Mouse (Mus musculus): Measurements from ENCODE around the gene Il12rb1. TPM values are rescaled to one million over a fixed set of nuclear protein-coding genes. Genes with fewer than 3 reads are reported as not detected.

The Il12rb1 gene
- polyA plus RNA-seq, 1 experiment from 2014 or later: 0.80 TPM

DNA sequence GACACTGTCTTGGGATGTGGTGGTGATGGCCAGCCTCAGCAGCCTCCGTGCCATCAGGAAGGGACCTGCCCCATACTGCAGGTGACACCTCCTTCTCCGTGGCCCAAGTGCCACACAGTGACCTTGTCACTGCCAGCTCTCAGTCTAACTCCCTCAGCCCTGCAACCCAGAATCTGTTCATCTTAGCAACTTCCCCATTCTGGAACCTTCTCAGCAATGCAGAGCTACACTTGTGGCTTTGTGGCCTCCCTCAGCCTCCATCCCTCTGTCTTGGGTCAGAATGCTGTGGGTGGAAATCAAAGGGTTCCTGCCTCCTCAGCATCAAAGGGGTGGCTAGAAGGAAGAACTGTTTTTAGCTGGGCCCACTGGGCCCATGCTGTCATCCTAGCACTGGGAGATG is 45.6 kb downstream of the Il12rb1 start:
- ChIA-PET POLR2A (no interaction called here), CTCF (interaction anchor here (1.1 to 1.4 kb wide), 3 partner anchors 9 to 16 kb away, joined by 3 to 5 read pairs (median 4); no protein-coding TSS in a partner anchor)
- no peaks in the 10 kb centered on the region for H3K27me3 ChIP-seq
- no peak for TF ChIP-seq CTCF (IDR thresholded peaks at IDR 0.05)
- in situ Hi-C loops (cut with MboI; ENCODE audit: low pct_unique_long_range_greater_than_20kb): no loop called here
- ATAC-seq: no peak
- no peak for DNase-seq (ENCODE audit: low read depth, low spot score)

DNA sequence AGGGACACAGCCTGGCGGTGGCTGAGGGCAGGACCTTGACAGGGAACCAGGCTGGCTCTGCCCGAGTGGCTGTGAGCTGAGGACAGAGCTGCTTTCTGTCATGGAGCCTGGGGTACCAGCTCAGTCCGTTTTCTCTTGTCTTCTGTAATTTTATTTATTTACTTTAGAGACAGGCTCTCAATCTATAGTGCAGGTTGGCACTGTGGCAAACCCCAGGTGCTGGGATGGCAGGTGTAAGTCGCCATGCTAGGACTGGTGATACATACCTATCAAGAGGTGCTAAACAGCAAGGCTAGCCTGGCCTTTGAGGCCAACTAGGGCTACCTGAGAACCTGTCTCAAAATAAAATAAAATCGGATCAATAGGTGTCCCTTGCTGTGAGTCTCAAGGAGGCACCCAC is 47.8 kb downstream of the Il12rb1 start:
- in situ Hi-C loops (cut with MboI; ENCODE audit: low pct_unique_long_range_greater_than_20kb): no loop called here
- no peak for ATAC-seq
- CTCF ChIA-PET: interaction anchor here (1.4 to 2.0 kb wide), 4 partner anchors 11 to 14 kb away, joined by 3 to 8 read pairs (median 4); no protein-coding TSS in a partner anchor
- no peak for TF ChIP-seq CTCF (IDR thresholded peaks at IDR 0.05)
- no peak for DNase-seq (ENCODE audit: low read depth, low spot score)
- H3K27me3 ChIP-seq: no peaks in the 10 kb centered on the region
- POLR2A ChIA-PET: interaction anchor here (1.0 kb wide), 1 partner anchor 16 kb away, joined by 3 read pairs; no protein-coding TSS in a partner anchor

DNA sequence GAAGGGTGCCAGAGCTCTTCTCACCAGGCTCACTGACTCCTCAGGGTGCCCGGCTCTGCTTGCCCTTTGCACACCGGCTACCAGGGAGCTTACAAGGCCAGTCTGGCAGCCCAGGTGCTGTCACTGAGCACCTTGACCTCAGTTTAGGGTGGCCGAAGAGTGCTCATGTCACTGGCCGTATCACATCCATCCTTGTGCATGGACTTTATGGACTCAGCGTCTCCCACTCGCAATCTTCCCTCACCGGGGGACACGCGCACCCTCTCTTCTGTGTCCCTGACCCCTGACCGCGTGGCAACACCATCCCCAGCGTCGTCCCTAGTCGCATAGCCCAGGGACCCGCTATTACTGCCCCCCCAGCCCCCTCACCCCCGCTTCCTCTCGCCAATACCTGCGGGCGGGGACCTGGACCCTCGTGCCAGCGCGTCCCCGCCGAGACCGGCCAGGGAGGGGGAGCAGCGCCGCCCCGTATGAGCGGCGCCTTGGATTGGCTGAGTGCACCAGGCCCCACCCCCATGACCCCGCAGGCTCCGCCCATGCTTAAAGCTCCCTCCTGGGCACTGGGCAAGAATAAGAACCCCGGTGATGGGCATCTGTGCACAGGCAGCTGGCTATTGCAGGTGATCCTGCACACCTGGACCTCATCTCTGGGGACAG is 48.4 kb downstream of the Il12rb1 start:
- H3K27me3 ChIP-seq: no peaks in the 10 kb centered on the region
- ChIA-PET CTCF (interaction anchor here (1.0 to 2.0 kb wide), 6 partner anchors 12 to 17 kb away, joined by 3 to 17 read pairs (median 4); no protein-coding TSS in a partner anchor), POLR2A (interaction anchor here (0.7 to 1.0 kb wide), 2 partner anchors 12 to 15 kb away, joined by 3 read pairs; no protein-coding TSS in a partner anchor)
- in situ Hi-C loops (cut with MboI; ENCODE audit: low pct_unique_long_range_greater_than_20kb): no loop called here
- ATAC-seq: peak; percentile 71
- no peak for DNase-seq (ENCODE audit: low read depth, low spot score)
- no peak for TF ChIP-seq CTCF (IDR thresholded peaks at IDR 0.05)

DNA sequence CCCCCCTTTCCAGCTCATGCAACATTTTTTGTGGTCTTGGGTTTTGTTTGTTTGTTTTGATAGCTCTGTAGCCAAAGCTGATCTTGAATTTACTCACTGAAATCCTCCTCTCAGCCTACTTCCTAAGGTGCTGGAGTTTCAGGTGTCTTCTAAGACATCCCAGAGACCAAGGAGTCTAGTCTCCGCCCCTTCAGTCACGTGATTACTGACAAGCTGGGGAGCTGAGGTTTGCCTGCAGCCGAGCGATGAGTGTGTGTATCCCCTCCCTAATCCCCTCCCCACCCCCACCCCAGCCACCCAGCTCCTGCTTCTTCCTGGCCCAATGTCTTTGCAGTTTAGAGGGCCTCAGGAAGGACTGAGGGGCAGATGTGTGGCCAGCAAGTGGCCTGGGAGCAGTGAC is 49.3 kb downstream of the Il12rb1 start:
- in situ Hi-C loops (cut with MboI; ENCODE audit: low pct_unique_long_range_greater_than_20kb): no loop called here
- ChIA-PET POLR2A (interaction anchor here (0.7 kb wide), 1 partner anchor 13 kb away, joined by 3 read pairs; no protein-coding TSS in a partner anchor), CTCF (interaction anchor here (1.0 to 2.0 kb wide), 5 partner anchors 12 to 16 kb away, joined by 3 to 17 read pairs (median 4); no protein-coding TSS in a partner anchor)
- no peaks in the 10 kb centered on the region for H3K27me3 ChIP-seq
- no peak for ATAC-seq
- no peak for DNase-seq (ENCODE audit: low read depth, low spot score)
- TF ChIP-seq CTCF (IDR thresholded peaks at IDR 0.05): no peak

DNA sequence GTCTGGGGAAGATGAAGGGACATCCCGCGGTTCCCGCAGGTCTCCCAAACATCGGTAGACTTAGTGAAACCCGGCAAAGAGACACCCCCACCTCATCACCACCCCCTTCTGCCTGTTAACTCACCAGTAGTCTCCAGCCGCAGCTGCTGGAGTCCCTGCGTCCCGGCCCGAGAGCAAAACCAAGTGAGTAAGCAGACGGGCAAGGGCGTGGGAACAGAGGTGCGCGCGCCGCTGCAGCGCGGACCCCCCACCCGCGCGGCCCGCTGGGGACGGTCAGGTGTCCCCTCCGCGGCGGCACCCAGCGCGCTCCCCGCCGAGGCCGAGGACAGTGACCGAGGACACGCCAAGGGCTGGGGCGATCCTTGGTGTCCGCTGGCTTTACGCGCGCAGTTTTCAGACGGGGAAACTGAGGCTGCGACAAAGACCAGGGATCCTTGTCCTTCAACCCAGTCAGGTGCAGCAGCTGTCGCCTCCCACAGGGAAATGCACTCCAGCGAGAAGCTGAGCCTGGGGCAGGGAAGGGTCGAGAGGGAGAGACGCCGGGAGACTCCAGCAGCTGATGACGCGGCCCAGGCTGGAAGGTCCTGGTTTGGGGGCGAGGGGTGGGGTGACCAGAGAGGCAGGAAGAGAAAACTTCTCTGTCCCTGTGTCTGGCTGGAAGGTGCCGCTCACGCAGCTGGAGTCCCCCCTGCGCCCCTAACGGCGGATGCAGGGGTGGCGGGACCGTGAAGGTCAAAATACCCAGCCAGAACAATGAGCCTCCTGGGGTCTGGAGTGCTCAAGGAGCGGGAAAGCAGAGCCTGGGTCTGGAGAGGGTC is 54.8 kb downstream of the Il12rb1 start, which contains the start of gene Kcnn1:
Kcnn1 (minus strand) TSS at position 435 of the 818 bp plus-strand sequence.
- H3K27me3 ChIP-seq: no peaks in the 10 kb centered on the region
- TF ChIP-seq CTCF (IDR thresholded peaks at IDR 0.05): no peak
- ChIA-PET POLR2A (interaction anchor here (1.4 kb wide), 1 partner anchor 19 kb away, joined by 3 read pairs; no protein-coding TSS in a partner anchor), CTCF (interaction anchor here (2.0 kb wide), 1 partner anchor 18 kb away, joined by 10 read pairs; no protein-coding TSS in a partner anchor)
- DNase-seq (ENCODE audit: low read depth, low spot score) (no peak), ATAC-seq (no peak)
- in situ Hi-C loops (cut with MboI; ENCODE audit: low pct_unique_long_range_greater_than_20kb): no loop called here

DNA sequence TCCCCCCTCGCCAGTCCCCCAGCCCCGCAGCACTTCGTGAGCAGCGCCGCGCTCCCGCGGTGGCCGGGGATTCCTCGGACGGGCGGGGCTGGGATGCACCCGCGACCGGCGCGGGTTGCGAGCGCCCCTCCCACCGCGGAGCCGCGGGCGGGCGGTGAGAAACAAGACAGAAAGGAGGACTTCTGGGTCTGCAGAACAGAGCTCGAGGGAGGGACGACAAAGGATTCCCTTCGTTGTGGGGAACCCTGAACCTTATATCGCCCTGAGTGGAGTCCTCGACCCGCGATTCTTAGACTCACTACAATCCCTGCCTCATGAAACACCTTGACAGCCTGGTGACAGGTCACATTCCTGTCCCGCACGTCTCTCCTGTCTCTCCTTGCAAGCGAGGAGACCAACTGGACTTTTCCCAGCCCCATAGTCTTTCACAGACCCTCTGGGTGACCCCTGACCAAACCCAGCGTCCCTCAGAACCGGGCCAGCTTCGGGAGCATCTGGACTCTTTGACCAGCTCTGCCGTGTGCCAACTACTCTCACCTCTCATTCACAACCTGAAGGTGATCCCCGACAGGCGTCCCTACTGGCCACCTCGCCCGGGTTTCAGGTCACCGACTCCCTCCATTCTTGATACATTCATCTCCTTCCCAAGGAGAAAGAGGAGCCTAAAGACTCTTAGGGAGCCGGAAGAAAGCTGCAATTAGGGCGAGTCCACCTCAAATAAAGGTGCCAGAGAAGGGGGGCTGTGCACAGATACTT is 55.9 kb downstream of the Il12rb1 start:
- no peak for ATAC-seq
- no peaks in the 10 kb centered on the region for H3K27me3 ChIP-seq
- ChIA-PET CTCF (interaction anchor here (3.5 kb wide), 1 partner anchor 19 kb away, joined by 16 read pairs; no protein-coding TSS in a partner anchor), POLR2A (no interaction called here)
- no peak for TF ChIP-seq CTCF (IDR thresholded peaks at IDR 0.05)
- no peak for DNase-seq (ENCODE audit: low read depth, low spot score)
- in situ Hi-C loops (cut with MboI; ENCODE audit: low pct_unique_long_range_greater_than_20kb): no loop called here

DNA sequence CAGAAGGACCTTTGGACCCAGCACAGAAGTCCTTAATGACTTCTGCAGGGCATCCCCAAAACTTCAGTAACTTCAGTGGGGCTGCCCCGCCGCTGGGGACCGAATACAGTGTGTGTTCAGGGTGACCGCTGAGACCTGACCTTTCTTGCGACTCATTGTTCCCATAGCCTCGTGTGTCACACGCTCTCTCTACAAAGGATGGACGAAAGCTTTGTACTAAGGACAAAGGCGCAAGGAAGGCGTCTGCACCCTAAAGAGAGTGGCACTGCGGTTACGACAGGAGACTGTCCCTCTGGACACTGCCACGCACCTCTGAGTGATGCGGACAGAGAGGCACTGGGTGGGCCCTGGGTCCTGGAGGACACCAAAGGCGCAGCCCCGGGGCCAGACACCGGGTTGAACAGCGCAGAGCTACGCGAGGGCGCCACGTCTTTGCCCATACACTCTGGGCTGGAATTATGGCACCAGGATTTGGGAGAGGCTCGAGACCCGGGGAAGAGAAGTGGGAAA is 56.5 kb downstream of the Il12rb1 start:
- ATAC-seq (no peak), DNase-seq (ENCODE audit: low read depth, low spot score) (no peak)
- in situ Hi-C loops (cut with MboI; ENCODE audit: low pct_unique_long_range_greater_than_20kb): no loop called here
- CTCF ChIA-PET: interaction anchor here (3.5 kb wide), 1 partner anchor 20 kb away, joined by 16 read pairs; no protein-coding TSS in a partner anchor
- no peaks in the 10 kb centered on the region for H3K27me3 ChIP-seq
- no peak for TF ChIP-seq CTCF (IDR thresholded peaks at IDR 0.05)
- POLR2A ChIA-PET: interaction anchor here (0.5 kb wide), 1 partner anchor 11 kb away, joined by 3 read pairs; no protein-coding TSS in a partner anchor

DNA sequence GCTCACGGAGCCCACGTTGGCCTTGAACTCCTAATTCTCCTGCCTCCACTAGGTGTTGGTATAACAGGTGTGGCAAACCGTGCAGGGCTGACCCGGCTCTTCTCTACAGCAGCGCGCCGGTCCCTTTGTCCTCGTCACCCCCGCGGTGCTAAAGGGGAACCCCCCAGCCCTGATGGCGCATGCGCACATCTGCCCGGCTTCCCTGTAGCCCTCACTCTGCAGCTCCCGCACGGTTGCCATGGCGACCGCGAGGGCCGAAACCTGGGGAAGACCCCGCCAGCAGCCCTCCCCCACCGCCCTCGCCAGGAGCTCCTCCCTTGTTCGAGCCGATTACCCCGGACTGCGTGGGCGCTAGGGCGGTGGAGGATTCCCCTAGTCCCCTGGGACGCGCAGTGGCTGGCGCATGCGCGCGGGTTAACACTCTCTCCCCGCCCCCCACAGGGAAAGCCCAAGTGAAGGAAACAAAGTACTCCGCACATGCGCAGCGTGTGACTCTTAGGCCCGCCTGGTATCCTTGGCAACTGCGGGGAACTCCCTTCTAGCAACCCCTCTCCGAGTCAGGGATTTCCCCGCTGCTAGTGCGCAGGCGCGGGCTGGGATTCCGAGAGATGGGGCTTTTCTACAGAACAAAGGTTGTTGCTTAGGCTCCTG is 57.2 kb downstream of the Il12rb1 start:
- peak; percentile 67 for ATAC-seq
- CTCF ChIA-PET: interaction anchor here (1.0 to 3.5 kb wide), 3 partner anchors 11 to 102 kb away, joined by 3 to 16 read pairs (median 4); no protein-coding TSS in a partner anchor
- POLR2A ChIA-PET: interaction anchor here (0.5 kb wide), 1 partner anchor 11 kb away, joined by 3 read pairs; no protein-coding TSS in a partner anchor
- DNase-seq (ENCODE audit: low read depth, low spot score): peak; percentile 99
- no peaks in the 10 kb centered on the region for H3K27me3 ChIP-seq
- no peak for TF ChIP-seq CTCF (IDR thresholded peaks at IDR 0.05)
- in situ Hi-C loops (cut with MboI; ENCODE audit: low pct_unique_long_range_greater_than_20kb): no loop called here

DNA sequence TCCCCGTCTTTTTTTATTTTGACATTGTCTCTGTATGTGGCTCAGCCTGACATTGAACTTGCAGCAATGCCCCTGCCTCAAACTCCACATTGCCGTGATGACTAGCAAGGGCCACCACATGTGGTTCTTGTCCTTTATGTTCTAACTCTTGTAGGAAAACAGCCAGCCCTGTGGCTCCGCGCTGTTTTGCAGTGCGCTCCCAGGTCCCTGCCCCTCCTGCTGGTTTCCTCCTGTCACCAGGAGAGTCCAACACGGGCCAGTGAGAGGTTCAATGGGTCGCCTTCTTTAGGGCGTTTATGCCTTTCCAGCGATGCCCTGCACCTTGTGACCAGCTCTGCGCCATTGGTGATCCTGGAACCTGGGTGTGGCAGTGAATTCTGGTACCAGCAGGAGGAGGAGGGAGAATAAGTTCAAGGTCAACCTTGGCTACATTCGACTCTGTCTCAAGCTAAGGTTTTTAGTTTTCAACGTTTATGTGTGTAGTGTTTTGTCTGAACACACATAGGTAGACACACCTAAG is 57.8 kb downstream of the Il12rb1 start:
- ATAC-seq (no peak), DNase-seq (ENCODE audit: low read depth, low spot score) (no peak)
- no peaks in the 10 kb centered on the region for H3K27me3 ChIP-seq
- POLR2A ChIA-PET: no interaction called here
- in situ Hi-C loops (cut with MboI; ENCODE audit: low pct_unique_long_range_greater_than_20kb): no loop called here
- CTCF ChIA-PET: interaction anchor here (1.0 to 3.5 kb wide), 3 partner anchors 12 to 103 kb away, joined by 3 to 16 read pairs (median 4); no protein-coding TSS in a partner anchor
- no peak for TF ChIP-seq CTCF (IDR thresholded peaks at IDR 0.05)

All from Patski (cell line).